Mouse (Mus musculus): ENCODE results near the gene Pgc.

- TF ChIP-seq CTCF (IDR thresholded peaks at IDR 0.05; ENCODE audit: extremely low read depth, insufficient read depth, low read length): no peak
- TF ChIP-seq POLR2A (IDR thresholded peaks at IDR 0.05; ENCODE audit: extremely low read depth, insufficient read depth, low read length): no peak
Measured at GRCm38 (mm10) chr17:47765986-47766385, 39.3 kb downstream of the Pgc start.

Data from cortical plate, adult 2 months (tissue).